Mouse (Mus musculus) kidney, embryonic 14.5 days (tissue): ENCODE data around the gene Kcnn3. TPM values are rescaled to one million over a fixed set of nuclear protein-coding genes. Genes with fewer than 3 reads are reported as not detected.

Experiments
- ATAC-seq: fragments of 200-750 bp; cut with Nextera tagmentation; 2 replicates; pipeline ENCODE4 v1.8.0; 2017; ENCODE audit warnings: moderate number of reproducible peaks, mild to moderate bottlenecking, moderate TSS enrichment, moderate library complexity; ENCODE audit not compliant: low FRiP score, low TSS enrichment
- H3K27ac ChIP-seq: fragments of 300-500 bp; sonication (generic); 2 replicates; pipeline ENCODE4 v1.5.1; 2014; ENCODE audit warnings: low read depth, mild to moderate bottlenecking, low read length, moderate library complexity, mixed read lengths
- H3K27me3 ChIP-seq: fragments of 300-500 bp; sonication (generic); 2 replicates; pipeline ENCODE4 v1.6.1; 2014; ENCODE audit warnings: mild to moderate bottlenecking, low read length; ENCODE audit not compliant: control insufficient read depth, insufficient read depth
- H3K36me3 ChIP-seq: fragments of 300-500 bp; sonication (generic); 2 replicates; pipeline ENCODE4 v1.6.1; 2014; ENCODE audit warnings: low read length, mixed read lengths; ENCODE audit not compliant: control insufficient read depth, insufficient read depth
- H3K4me1 ChIP-seq: fragments of 300-500 bp; sonication (generic); 2 replicates; pipeline ENCODE4 v1.6.1; 2014; ENCODE audit warnings: low read length, mixed read lengths; ENCODE audit not compliant: control insufficient read depth, insufficient read depth
- H3K4me2 ChIP-seq: fragments of 300-500 bp; sonication (generic); replicated peaks from 2 replicates; pipeline ENCODE4 v1.6.1; 2014; ENCODE audit warnings: low read depth, mild to moderate bottlenecking, low read length
- H3K4me3 ChIP-seq: fragments of 300-500 bp; sonication (generic); 2 replicates; pipeline ENCODE4 v1.5.1; 2014; ENCODE audit warnings: mild to moderate bottlenecking, low read length
- H3K9ac ChIP-seq: fragments of 300-500 bp; sonication (generic); 2 replicates; pipeline ENCODE4 v1.6.1; 2014; ENCODE audit warnings: low read depth, mild to moderate bottlenecking, low read length, moderate library complexity
- H3K9me3 ChIP-seq: fragments of 300-500 bp; sonication (generic); 2 replicates; pipeline ENCODE4 v1.6.1; 2016; ENCODE audit warnings: low read length; ENCODE audit not compliant: control insufficient read depth
- WGBS: fragments of 180-500 bp; shearing (Covaris S2); extraction: QIAGEN DNeasy Blood & Tissue Kit; methylation state at CpG from one replicate; pipeline ENCODE4 v1.1.7; 2014; 5-methylcytosine and 5-hydroxymethylcytosine counted together
- polyA plus RNA-seq: library from polyadenylated mRNA; unstranded; fragments of >200 nt; fragmentation: Nextera tagmentation; extraction: Ambion mirVana; gene quantifications from 2 replicates; pipeline ENCODE4 v1.2.1, GENCODE M21; 2014

Gene Kcnn3
- polyA plus RNA-seq, 1 experiment from 2014 or later: 2.1 TPM

DNA sequence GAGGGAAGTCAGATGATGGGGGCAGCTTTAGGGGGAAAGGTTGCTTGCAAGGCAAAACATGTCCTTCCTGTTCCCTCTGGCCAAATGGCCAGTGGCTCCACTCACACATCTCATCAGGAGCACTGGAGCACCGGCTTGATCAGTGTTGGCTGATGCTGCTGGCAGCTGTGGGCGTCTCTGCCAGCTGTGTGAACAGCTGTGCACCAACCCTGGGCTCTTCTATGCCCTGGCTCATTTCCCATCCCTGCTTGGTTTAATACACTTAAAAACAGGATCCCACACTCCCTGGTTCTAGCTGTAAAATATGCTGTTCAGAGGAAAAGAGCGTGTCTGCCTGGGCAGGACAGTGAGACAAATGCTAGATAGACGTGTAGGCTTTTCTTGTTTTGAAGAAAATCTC, 64.3 kb downstream of the Kcnn3 start:
- Histone ChIP-seq H3K4me2 (no peak overlapping the region), H3K36me3 (no peaks in the 10 kb centered on the region), H3K4me3 (no peak overlapping the region), H3K9ac (no peak overlapping the region), H3K27me3 (no peaks in the 10 kb centered on the region), H3K9me3 (no peaks in the 10 kb centered on the region), H3K4me1 (peaks cover 12% of the 10 kb centered on the region; the same call in 1 of the 2 replicates), H3K27ac (no peak overlapping the region)
- 37% methylated on average over 4 of the region's 4 CpGs for WGBS
- ATAC-seq: no peak

DNA sequence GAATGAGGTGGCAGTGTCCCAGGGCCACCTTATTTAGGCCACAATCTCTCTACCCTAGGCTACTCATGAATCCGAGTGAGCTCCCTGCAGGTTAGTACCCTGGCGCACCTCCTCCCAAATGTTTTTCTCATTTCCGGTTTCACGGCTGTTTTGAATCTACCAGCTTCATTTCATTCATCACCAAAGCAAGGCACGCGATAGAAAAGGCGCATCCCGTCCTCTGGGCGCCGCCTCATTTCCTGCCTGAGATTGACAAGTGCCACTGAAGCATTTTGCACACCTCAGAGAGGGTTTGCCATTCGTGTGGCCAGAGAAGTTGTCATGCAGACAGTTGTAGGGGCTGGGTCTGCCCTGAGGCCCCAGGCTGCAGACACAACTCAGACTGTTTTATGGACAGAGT, 68.5 kb downstream of the Kcnn3 start:
- H3K4me1 ChIP-seq: peaks cover 17% of the 10 kb centered on the region; the same call in 1 of the 2 replicates
- no peaks in the 10 kb centered on the region for H3K9me3 ChIP-seq
- no peak for ATAC-seq
- no peak overlapping the region for H3K27ac ChIP-seq
- H3K4me3 ChIP-seq: no peak overlapping the region
- no peaks in the 10 kb centered on the region for H3K27me3 ChIP-seq
- H3K4me2 ChIP-seq: no peak overlapping the region
- no peaks in the 10 kb centered on the region for H3K36me3 ChIP-seq
- no peak overlapping the region for H3K9ac ChIP-seq
- WGBS: 60% methylated on average over 11 of the region's 11 CpGs

DNA sequence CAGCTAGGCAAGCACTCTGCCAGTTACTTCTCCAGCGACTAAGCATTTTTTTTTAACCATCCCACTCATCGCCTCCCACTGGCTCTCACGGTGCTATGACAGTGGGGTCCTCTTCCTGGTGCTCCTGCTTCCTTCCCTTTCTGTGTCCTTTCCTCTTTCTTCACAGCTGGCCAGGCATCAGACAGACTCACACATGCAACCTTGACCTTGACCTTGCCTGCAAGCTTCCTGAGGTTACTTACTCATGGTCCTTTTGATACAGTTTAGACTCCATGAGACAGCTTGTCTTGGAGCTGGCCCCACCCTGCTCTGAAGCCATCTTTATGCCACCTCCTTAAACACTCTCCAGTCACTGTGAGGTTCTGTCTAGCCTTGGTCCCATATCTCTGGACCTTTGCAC, 69.4 kb downstream of the Kcnn3 start:
- Histone ChIP-seq H3K9me3 (no peaks in the 10 kb centered on the region), H3K27me3 (no peaks in the 10 kb centered on the region), H3K4me3 (no peak overlapping the region), H3K4me2 (no peak overlapping the region), H3K9ac (no peak overlapping the region), H3K4me1 (peaks cover 11% of the 10 kb centered on the region; the same call in 1 of the 2 replicates), H3K36me3 (no peaks in the 10 kb centered on the region), H3K27ac (no peak overlapping the region)
- 56% methylated on average over 3 of the region's 3 CpGs for WGBS
- no peak for ATAC-seq

- Histone ChIP-seq H3K9me3 (no peaks in the 10 kb centered on the region), H3K4me3 (no peak overlapping the region), H3K27ac (no peak overlapping the region), H3K27me3 (no peaks in the 10 kb centered on the region), H3K4me2 (no peak overlapping the region), H3K4me1 (peaks cover 10% of the 10 kb centered on the region; the same call in 1 of the 2 replicates), H3K36me3 (no peaks in the 10 kb centered on the region), H3K9ac (no peak overlapping the region)
- WGBS: 92% methylated on average over 4 of the region's 4 CpGs
- ATAC-seq: no peak
Observed at GRCm38 (mm10) chr3:89590386-89590785, 70.4 kb downstream of the Kcnn3 start.

DNA sequence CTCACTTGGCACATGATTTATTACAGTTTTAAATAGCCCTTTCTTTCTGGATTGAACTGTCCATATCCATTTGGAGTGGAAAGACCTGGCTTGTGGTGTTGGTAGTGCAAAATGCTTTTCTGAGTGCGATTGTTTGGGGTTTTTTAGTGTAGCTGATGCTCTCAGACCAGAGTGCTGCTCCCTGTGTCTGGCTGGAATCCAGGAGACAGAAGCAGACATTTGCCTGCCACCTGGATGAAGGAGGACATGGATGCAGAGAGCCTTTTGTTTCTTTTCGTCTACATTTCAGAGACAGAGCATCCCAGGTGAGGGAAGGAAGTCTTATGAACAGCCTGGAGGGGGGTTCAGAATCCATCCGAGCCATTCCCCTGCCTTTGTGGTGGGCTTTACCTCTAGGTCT, 71.5 kb downstream of the Kcnn3 start:
- no peaks in the 10 kb centered on the region for H3K27me3 ChIP-seq
- no peak overlapping the region for H3K9ac ChIP-seq
- WGBS: 70% methylated on average over 3 of the region's 3 CpGs
- no peak overlapping the region for H3K27ac ChIP-seq
- H3K4me2 ChIP-seq: no peak overlapping the region
- no peaks in the 10 kb centered on the region for H3K9me3 ChIP-seq
- H3K4me1 ChIP-seq: peaks cover 10% of the 10 kb centered on the region; the same call in 1 of the 2 replicates
- no peak overlapping the region for H3K4me3 ChIP-seq
- no peaks in the 10 kb centered on the region for H3K36me3 ChIP-seq
- ATAC-seq: no peak

GRCm38 (mm10) chr3:89592809-89593208, 72.8 kb downstream of the Kcnn3 start:
- H3K4me1 ChIP-seq: peaks cover 10% of the 10 kb centered on the region; the same call in 1 of the 2 replicates
- no peak for ATAC-seq
- H3K27me3 ChIP-seq: no peaks in the 10 kb centered on the region
- no peaks in the 10 kb centered on the region for H3K36me3 ChIP-seq
- H3K9me3 ChIP-seq: no peaks in the 10 kb centered on the region
- H3K9ac ChIP-seq: no peak overlapping the region
- 69% methylated on average over 11 of the region's 11 CpGs for WGBS
- H3K4me2 ChIP-seq: no peak overlapping the region
- H3K4me3 ChIP-seq: no peak overlapping the region
- H3K27ac ChIP-seq: no peak overlapping the region

DNA sequence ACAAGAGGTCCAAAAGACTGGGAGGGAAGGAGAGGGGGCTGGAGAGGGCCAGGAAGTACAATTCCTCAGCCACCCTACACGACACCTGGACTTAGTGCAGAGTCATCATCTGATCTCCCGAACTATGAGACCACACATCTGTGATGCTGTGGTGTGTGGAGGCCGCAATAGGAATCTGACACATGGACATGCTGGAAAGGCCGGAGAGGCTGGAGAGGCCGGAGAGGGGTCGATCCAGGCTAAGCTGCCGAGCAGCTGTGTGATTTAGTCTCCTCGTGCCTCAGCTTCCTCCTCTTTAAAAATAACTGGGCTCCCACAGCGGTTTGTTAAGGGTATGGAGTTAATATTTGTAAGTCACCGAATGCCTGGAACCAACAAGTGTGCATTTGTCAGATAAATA, 73.6 kb downstream of the Kcnn3 start:
- H3K9me3 ChIP-seq: no peaks in the 10 kb centered on the region
- H3K9ac ChIP-seq: no peak overlapping the region
- no peaks in the 10 kb centered on the region for H3K27me3 ChIP-seq
- no peak overlapping the region for H3K4me2 ChIP-seq
- no peaks in the 10 kb centered on the region for H3K36me3 ChIP-seq
- H3K4me1 ChIP-seq: peaks cover 9% of the 10 kb centered on the region; the same call in 1 of the 2 replicates
- H3K27ac ChIP-seq: no peak overlapping the region
- ATAC-seq: no peak
- H3K4me3 ChIP-seq: no peak overlapping the region
- 57% methylated on average over 10 of the region's 10 CpGs for WGBS

GRCm38 (mm10) chr3:89598361-89598760, 78.4 kb downstream of the Kcnn3 start:
- 90% methylated on average over 7 of the region's 7 CpGs for WGBS
- H3K4me1 ChIP-seq: no peaks in the 10 kb centered on the region; the same call in 1 of the 2 replicates
- H3K9ac ChIP-seq: no peak overlapping the region
- no peak for ATAC-seq
- no peaks in the 10 kb centered on the region for H3K36me3 ChIP-seq
- H3K27ac ChIP-seq: no peak overlapping the region
- H3K27me3 ChIP-seq: no peaks in the 10 kb centered on the region
- H3K9me3 ChIP-seq: peaks cover 6% of the 10 kb centered on the region; the same call in 1 of the 2 replicates
- H3K4me2 ChIP-seq: no peak overlapping the region
- no peak overlapping the region for H3K4me3 ChIP-seq

DNA sequence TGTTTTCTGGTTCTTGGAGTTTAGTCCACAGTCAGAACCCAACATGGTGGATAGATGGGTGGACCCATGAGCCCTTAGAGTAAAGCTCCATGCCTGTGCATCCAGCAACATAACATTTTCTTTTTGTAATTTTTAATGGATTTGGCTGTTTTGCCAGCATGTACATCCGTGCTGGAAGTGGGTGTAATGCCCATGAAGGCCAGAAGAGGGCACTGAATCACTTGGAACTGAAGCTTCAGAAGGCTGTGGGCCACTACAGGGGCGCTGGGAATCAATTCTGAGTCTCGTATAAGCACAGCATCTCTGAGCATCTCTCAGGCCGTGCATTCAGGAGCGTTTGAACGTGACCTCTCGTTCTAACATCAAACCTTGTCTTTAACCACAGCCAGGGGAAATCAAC, 79.0 kb downstream of the Kcnn3 start:
- Histone ChIP-seq H3K36me3 (no peaks in the 10 kb centered on the region), H3K27me3 (no peaks in the 10 kb centered on the region), H3K4me1 (no peaks in the 10 kb centered on the region; the same call in 1 of the 2 replicates), H3K4me2 (no peak overlapping the region), H3K9ac (no peak overlapping the region), H3K9me3 (peaks cover 6% of the 10 kb centered on the region; the same call in 1 of the 2 replicates), H3K4me3 (no peak overlapping the region), H3K27ac (no peak overlapping the region)
- ATAC-seq: no peak
- WGBS: 96% methylated on average over 7 of the region's 7 CpGs
